Mouse (Mus musculus) cerebellum, adult 9-11 months (tissue): Measurements from ENCODE around the gene Kif14.

Experiments
- DNase-seq: peaks from one replicate; pipeline ENCODE4 v3.0.0; 2022

The Kif14 gene

GRCm38 (mm10) chr1:136558762-136559161, 92.6 kb downstream of the Kif14 start:
- DNase-seq = no peak

- DNase-seq = no peak
Observed at GRCm38 (mm10) chr1:136559284-136559683, 93.1 kb downstream of the Kif14 start.

GRCm38 (mm10) chr1:136559774-136560173, 93.6 kb downstream of the Kif14 start:
- DNase-seq = no peak

DNA sequence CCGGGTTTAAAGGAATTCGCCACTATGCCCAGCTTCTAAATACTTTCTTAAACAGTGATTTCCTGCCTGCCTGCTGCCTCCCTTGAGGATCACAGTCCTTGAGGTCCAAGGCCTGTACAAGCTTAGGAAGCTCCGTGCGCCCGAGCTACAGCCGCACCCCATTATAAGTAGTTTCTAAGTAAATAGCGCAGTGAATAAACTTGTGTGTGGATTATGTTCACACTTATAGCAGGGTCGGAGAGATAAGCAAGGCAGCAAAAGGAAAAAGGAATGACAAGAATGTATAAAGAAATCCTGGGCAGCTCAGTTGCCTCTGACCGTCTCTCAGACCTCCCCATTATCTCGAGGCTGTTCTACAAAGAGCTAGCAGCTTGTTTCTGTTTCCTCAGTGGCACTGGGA, 95.7 kb downstream of the Kif14 start:
- DNase-seq = no peak

DNA sequence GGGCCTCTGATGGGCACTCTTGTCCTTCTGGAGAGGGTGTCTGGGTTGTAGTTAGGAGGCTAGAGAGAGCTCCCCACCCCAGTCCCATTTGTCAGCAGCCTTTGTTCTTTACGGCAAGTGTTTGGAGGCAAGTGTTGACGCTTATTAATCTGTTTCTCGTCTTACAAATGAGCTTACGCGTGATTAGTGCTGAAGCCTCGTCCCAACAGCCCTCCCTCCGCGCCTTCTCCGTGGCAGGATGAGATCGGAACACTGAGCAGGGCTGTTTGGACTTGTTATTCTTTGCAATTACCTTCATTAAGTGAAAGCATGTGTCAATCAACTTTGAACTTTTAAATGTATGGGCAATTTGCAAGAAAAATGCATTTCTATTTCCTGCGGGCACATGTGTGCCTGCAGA, 97.0 kb downstream of the Kif14 start:
- DNase-seq = no peak

DNA sequence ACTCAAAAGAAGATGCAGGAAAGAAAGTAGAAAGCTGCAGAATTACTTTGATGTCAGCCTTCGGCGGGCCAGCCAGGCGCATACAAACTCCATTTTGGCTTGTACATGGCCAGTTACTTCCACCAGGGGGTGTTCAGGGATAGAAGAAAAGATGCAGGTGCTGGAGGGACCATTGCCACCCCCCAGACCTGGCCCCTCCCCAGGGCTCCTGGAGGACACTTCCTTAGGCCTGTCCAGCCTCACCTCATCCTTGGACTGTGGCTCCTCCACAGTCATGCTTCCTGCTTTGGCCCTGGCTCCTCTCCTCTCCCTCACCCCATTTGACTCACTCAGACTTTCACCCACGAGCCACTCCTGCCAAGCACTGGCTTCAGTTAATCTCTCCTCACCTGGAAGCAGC, 98.8 kb downstream of the Kif14 start:
- DNase-seq = no peak

DNA sequence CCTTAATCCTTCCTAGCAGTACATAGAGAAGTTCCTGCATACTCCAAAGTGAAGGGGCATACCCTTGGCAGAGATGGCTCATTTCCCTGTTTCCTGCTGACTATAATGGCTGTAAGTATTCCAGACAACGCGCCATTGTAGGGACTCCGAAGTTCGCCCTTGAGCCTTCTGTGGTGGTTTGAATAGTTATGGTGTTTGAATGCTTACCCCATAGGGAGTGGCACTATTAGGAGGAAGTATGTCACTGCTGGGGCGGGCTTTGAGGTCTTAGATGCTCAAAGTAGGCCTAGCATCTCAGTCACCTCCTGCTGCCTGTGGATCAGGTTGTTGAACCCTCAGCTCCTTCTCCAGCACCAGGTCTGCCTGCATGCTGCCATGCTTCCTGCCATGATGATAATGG, 100.2 kb downstream of the Kif14 start:
- no peak for DNase-seq

DNA sequence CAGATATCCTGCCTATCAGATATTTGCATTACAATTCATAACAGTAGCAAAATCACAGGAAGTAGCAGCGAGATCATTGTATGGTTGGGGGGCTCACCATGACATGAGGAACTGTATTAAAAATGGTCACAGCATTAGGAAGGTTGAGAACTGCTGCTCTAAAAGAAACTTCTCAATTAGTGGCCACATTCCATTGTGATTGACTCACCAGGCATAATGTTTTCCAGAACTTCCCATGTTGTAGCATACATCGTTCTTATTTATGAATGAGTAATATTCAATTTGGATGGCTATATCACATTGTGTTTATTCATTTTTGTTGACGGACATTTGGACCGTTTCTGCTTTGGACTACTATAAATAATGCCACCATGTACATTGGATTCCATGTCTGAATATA, 101.5 kb downstream of the Kif14 start:
- DNase-seq = no peak

DNA sequence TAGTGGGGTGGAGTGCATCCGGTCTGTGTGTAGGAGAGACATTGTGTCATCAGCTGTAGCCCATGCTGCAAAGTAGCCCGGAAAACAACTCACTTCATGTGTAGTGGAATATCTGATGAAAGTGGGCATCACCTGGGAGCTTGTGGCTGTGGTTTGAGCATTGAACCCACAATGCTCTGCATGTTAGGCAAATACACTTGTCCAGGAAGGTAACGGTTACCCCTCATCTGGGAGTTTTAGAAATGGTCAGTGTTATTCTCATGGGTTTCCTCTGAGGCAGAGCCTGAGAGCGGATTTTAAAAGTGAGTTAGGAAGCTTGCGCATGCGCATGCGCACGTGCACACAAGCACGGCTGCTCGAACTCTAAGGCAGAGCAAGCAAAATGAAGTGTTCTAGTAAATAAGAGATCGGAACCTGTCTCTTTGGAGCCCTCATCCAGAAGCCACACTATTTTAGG, 102.6 kb downstream of the Kif14 start:
- no peak for DNase-seq

DNA sequence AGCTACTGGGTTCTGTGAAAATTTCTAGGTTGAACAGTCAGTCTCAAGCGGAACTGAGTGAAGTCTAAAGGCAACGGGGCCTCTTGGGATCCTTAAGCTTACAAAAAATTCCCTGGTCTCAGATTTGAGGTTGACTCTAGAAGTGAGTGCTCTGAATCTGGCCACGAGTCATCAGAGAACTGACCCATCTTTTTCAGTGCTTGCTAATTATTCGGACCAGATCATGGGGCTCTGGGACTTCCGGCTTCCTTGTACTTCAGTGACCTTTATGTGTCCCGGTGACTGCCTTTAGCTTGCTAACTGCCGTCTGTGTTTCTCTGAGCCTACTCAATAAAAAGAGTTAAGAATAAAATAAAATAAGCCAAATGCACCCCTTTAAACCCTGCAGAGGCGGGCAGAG, 103.1 kb downstream of the Kif14 start:
- DNase-seq = no peak

GRCm38 (mm10) chr1:136569626-136570297, 103.6 kb downstream of the Kif14 start:
- no peak for DNase-seq

DNA sequence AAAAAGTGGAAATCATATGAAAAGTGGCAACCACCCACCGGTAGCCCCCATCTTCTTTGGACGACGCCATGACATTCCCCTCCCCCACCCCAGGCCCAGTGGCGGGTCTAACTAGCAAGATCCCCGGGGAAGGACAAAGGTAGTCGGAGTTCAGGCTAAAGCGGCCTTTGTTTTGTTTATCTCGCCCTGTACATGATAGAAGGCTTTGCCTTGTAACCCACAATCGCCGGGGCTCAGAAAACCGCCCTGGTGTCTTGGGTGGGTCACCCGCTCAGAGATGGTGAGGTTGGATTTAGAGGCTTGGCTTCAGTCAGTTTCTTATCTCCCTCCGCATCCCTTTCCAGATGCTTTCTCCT, 104.1 kb downstream of the Kif14 start:
- DNase-seq = no peak

GRCm38 (mm10) chr1:136570976-136571375, 104.8 kb downstream of the Kif14 start:
- no peak for DNase-seq

DNA sequence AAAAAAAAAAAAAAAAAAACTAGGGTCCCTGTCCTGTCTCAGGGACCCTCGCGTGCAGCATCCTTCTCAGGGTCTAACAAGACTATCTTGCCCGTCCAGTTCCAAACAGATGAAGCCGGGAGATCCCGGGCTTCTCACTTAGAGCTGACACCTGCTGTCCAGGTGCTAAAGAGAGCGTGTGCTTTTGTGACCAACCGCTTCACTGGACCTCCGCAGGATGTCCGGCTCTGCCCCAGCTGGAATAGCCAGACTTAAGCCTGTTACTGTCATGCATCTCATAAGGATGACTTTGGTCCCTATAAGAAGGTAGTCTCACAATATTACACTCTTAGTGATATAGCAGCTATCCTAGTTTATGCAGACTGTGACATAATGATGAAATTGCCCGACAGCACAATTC, 105.4 kb downstream of the Kif14 start:
- no peak for DNase-seq

- no peak for DNase-seq
Observed at GRCm38 (mm10) chr1:136577890-136578663, 111.9 kb downstream of the Kif14 start.

- no peak for DNase-seq
Observed at GRCm38 (mm10) chr1:136579360-136579759, 113.2 kb downstream of the Kif14 start.

GRCm38 (mm10) chr1:136580266-136580665, 114.1 kb downstream of the Kif14 start:
- no peak for DNase-seq
